Mouse (Mus musculus) ES-E14 (cell line): ENCODE data around the gene Ankmy2. TPM values are rescaled to one million over a fixed set of nuclear protein-coding genes. Genes with fewer than 3 reads are reported as not detected.

Source experiments
- DNase-seq: peaks from one replicate; pipeline ENCODE4 v3.0.0-alpha.2; 2013; ENCODE audit warnings: low read depth, low spot score
- H3K27ac ChIP-seq: 2 replicates; pipeline ENCODE4 v1.5.1; 2012; ENCODE audit warnings: low read depth, mild to moderate bottlenecking, low read length, moderate library complexity, mixed read lengths; ENCODE audit not compliant: poor library complexity, insufficient read depth, severe bottlenecking
- H3K36me3 ChIP-seq: 2 replicates; pipeline ENCODE4 v1.6.1; 2012; ENCODE audit warnings: mild to moderate bottlenecking, low read length, moderate library complexity, mixed read lengths; ENCODE audit not compliant: control insufficient read depth, poor library complexity, insufficient read depth, severe bottlenecking
- H3K4me1 ChIP-seq, 2 experiments: fragments of 150-350 bp in 1 of 2; sonication (generic) in 1 of 2; 2 replicates each; pipeline ENCODE4 v1.6.1; 2012; ENCODE audit warnings: low read length in 2 of 2, mild to moderate bottlenecking in 1 of 2, mixed read lengths in 1 of 2; ENCODE audit not compliant: control insufficient read depth in 2 of 2, insufficient read depth in 2 of 2, poor library complexity in 1 of 2
- H3K4me3 ChIP-seq, 2 experiments: fragments of 150-350 bp in 1 of 2; sonication (generic) in 1 of 2; 2 replicates each; pipeline ENCODE4 v1.5.1; 2012; ENCODE audit warnings: low read length in 2 of 2, low read depth in 1 of 2, mild to moderate bottlenecking in 1 of 2, mixed read lengths in 1 of 2; ENCODE audit not compliant: insufficient read depth in 1 of 2, poor library complexity in 1 of 2, severe bottlenecking in 1 of 2
- H3K9ac ChIP-seq: 2 replicates; pipeline ENCODE4 v1.6.1; 2012; ENCODE audit warnings: low read depth, mild to moderate bottlenecking, low read length, mixed read lengths; ENCODE audit not compliant: poor library complexity, insufficient read depth, severe bottlenecking
- H3K9me3 ChIP-seq: fragments of 150-350 bp; sonication (generic); 2 replicates; pipeline ENCODE4 v1.6.1; 2012; ENCODE audit warnings: low read depth, mild to moderate bottlenecking, low read length; ENCODE audit not compliant: control insufficient read depth, insufficient read depth
- CHD2 ChIP-seq: IDR thresholded peaks from 2 replicates; pipeline ENCODE4 v1.6.1; 2014; ENCODE audit warnings: mild to moderate bottlenecking, low read depth, low read length, inconsistent platforms
- HCFC1 ChIP-seq: IDR thresholded peaks from 2 replicates; pipeline ENCODE4 v1.6.1; 2012; ENCODE audit warnings: low read length, inconsistent platforms, borderline replicate concordance; ENCODE audit not compliant: insufficient read depth
- MAFK ChIP-seq: IDR thresholded peaks from 2 replicates; pipeline ENCODE4 v1.6.1; 2014; ENCODE audit warnings: mild to moderate bottlenecking, low read depth, low read length, inconsistent platforms; ENCODE audit not compliant: insufficient read depth
- ZC3H11A ChIP-seq: IDR thresholded peaks from 2 replicates; pipeline ENCODE4 v1.6.1; 2012; ENCODE audit warnings: low read depth, mild to moderate bottlenecking, inconsistent platforms, low read length, borderline replicate concordance
- ZNF384 ChIP-seq: IDR thresholded peaks from 2 replicates; pipeline ENCODE4 v1.6.1; 2012; ENCODE audit warnings: low read depth, low read length, inconsistent platforms
- in situ Hi-C, 2 experiments: fragments of 600-800 bp; cut with MboI; formaldehyde crosslinking; loops; one replicate each; pipeline ENCODE4 v1.15.1; 2025; ENCODE audit warnings: low sequenced_read_pairs in 2 of 2, inconsistent platforms in 1 of 2; ENCODE audit not compliant: unreplicated experiment in 2 of 2
- total RNA-seq: library from RNA; depleted of rRNA; stranded (reverse); fragments of 300-350 nt; gene quantifications from 2 replicates; pipeline ENCODE4 v1.2.3, GENCODE M21; 2012

Ankmy2 gene
- total RNA-seq, 1 experiment: 21.2 TPM

DNA sequence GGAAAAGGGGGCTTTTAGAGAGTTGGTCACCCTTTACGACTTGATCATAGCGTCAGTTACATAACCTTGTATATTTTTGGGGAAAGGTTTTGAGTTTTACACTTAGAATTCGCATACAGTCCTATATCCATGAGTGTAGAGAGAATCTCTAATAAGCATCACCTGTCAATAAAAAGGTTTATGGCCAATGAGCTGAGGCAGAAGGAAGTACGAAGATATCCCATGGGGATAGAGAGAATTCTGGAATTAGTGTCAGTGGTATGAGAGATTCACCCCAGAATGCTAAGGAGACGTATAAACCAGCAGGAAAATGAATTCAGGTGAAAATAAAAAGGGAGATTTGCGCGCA lies 50.9 kb downstream of the Ankmy2 start:
- no peak overlapping the region for H3K4me3 ChIP-seq
- DNase-seq: no peak
- no peak overlapping the region for H3K9ac ChIP-seq
- no peaks in the 10 kb centered on the region for H3K36me3 ChIP-seq
- H3K27ac ChIP-seq: no peak overlapping the region
- TF ChIP-seq ZNF384 (no peak), HCFC1 (no peak), ZC3H11A (no peak), MAFK (no peak), CHD2 (no peak)
- H3K9me3 ChIP-seq: no peaks in the 10 kb centered on the region
- in situ Hi-C loops: loop anchor here in 1 of 2 experiments (25.0 kb wide), 1 partner anchor 455 kb away; no protein-coding TSS in a partner anchor
- H3K4me1 ChIP-seq: peaks cover 0 to 2% of the 10 kb centered on the region in 2 experiments; a peak in 1 of 4 replicates

DNA sequence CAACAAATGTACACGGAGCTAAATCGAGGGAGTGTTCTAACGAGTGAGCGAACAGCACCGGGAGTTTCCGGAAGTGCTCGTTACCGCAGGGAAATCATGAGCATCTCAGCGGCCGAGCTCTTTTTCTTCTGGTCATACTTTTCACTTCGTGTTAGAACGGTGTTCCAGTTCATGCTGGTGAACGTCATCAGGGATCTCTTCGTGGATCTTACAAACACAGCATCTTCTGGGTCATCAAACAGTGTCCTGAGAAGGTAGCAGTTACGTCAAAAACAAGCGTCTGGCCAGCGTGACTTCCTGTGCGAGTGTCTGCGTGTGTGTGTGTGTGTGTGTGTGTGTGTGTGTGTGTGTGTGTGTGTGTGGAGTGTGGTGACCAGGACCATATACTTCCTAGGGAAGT lies 51.5 kb downstream of the Ankmy2 start:
- Histone ChIP-seq H3K4me3 (peak overlapping the region in 1 of 2 experiments; percentile 23; a peak in 1 of 4 replicates), H3K36me3 (no peaks in the 10 kb centered on the region), H3K9ac (no peak overlapping the region), H3K9me3 (no peaks in the 10 kb centered on the region), H3K4me1 (peaks cover 0 to 2% of the 10 kb centered on the region in 2 experiments; a peak in 1 of 4 replicates), H3K27ac (no peak overlapping the region)
- in situ Hi-C loops: loop anchor here in 1 of 2 experiments (25.0 kb wide), 1 partner anchor 454 kb away; no protein-coding TSS in a partner anchor
- TF ChIP-seq ZNF384 (no peak), MAFK (no peak), HCFC1 (no peak), ZC3H11A (no peak), CHD2 (no peak)
- DNase-seq: no peak

DNA sequence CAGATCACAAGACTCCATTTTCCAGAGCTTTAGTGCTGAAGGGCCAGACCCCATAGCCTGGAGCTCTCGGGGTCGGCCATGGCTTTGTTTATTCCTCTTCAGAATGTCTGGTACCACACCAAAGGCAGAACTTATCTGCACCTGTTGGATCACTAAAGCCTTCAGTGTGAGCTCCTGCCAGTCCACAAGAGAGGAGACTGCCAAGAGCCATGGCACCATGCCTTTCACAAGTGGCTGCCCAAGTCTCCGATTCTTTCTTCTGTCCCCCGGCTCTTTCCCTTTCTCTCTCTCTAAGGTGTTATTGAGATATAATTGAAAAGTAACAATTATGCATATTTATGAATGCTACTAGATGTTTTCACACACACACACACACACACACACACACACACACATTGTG lies 53.2 kb downstream of the Ankmy2 start:
- no peak overlapping the region for H3K9ac ChIP-seq
- no peaks in the 10 kb centered on the region for H3K36me3 ChIP-seq
- H3K4me3 ChIP-seq: no peak overlapping the region
- H3K9me3 ChIP-seq: no peaks in the 10 kb centered on the region
- in situ Hi-C loops: loop anchor here in 1 of 2 experiments (25.0 kb wide), 1 partner anchor 452 kb away; no protein-coding TSS in a partner anchor
- DNase-seq: no peak
- TF ChIP-seq ZC3H11A (no peak), MAFK (no peak), CHD2 (no peak), ZNF384 (no peak), HCFC1 (no peak)
- no peak overlapping the region for H3K27ac ChIP-seq
- H3K4me1 ChIP-seq: peaks cover 0 to 2% of the 10 kb centered on the region in 2 experiments; a peak in 1 of 4 replicates

DNA sequence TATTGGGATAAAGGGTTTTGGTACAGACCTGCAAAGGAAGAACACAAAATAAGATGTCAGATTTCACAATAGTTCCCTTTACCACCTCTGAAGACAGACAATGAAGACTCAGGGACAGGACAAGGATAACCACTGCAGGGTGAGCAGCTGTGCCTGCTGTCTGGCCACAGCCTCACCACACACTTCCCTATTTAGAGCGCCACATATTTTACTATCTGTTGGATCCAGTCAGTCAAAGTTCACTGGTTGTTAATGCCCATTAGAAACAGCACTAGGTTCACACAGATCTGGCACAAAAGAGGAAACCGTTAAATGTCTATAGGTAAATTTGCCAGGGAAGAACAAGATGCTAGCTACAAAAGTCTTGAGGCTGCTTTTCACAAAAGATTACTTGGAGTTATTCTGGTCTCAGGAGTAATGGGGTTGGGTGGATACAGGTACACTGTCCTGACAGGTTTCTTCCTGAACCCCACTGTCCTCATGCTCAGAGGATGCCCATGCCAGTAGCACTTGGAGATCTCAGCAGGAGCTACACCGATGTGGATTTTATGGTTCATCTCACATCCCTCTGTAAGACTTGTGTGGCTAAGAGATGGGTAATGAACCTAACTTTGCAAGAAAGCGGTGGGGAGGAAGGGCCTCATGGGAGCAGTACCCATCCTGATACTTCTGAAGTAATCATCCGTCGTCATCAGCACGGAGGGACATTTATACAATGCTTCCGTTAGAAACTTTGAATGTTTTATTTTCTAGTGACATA lies 57.7 kb downstream of the Ankmy2 start:
- Histone ChIP-seq H3K27ac (no peak overlapping the region), H3K9ac (no peak overlapping the region), H3K9me3 (no peaks in the 10 kb centered on the region), H3K4me1 (0 out of 4 replicates have a peak, but pooled peaks cover 0 to 2% of the 10 kb centered on the region in 2 experiments), H3K36me3 (no peaks in the 10 kb centered on the region), H3K4me3 (no peak overlapping the region)
- no peak for TF ChIP-seq ZC3H11A
- TF ChIP-seq CHD2: no peak
- DNase-seq: no peak
- in situ Hi-C loops: loop anchor here in 1 of 2 experiments (25.0 kb wide), 1 partner anchor 448 kb away; no protein-coding TSS in a partner anchor
